Mouse (Mus musculus) limb, embryonic 13.5 days (tissue): ENCODE measurements at regions not wholly inside any gene's neighbourhood (a gene's known extent, or its start where the extent isn't known, plus 50 kb on each side); places are given as distances from the start of the nearest gene placed in this dataset.
A peak's percentile ranks its signal among the peaks of the same experiment; 100 is the strongest.

Source experiments
- ATAC-seq: fragments of 200-750 bp; cut with Nextera tagmentation; 2 replicates; pipeline ENCODE4 v1.8.0; 2017; ENCODE audit warnings: low read depth, moderate number of reproducible peaks, moderate TSS enrichment; ENCODE audit not compliant: low FRiP score
- H3K27ac ChIP-seq: fragments of 300-500 bp; sonication (generic); 2 replicates; pipeline ENCODE4 v1.5.1; 2015; ENCODE audit warnings: inconsistent platforms, mild to moderate bottlenecking, moderate library complexity
- H3K27me3 ChIP-seq: fragments of 300-500 bp; sonication (generic); 2 replicates; pipeline ENCODE4 v1.6.1; 2015; ENCODE audit warnings: mild to moderate bottlenecking, inconsistent platforms
- H3K36me3 ChIP-seq: fragments of 300-500 bp; sonication (generic); 2 replicates; pipeline ENCODE4 v1.6.1; 2015; ENCODE audit warnings: inconsistent platforms, mild to moderate bottlenecking, moderate library complexity
- H3K4me1 ChIP-seq: fragments of 300-500 bp; sonication (generic); 2 replicates; pipeline ENCODE4 v1.6.1; 2015; ENCODE audit warnings: inconsistent platforms
- H3K4me2 ChIP-seq: fragments of 300-500 bp; sonication (generic); replicated peaks from 2 replicates; pipeline ENCODE4 v1.6.1; 2015; ENCODE audit warnings: inconsistent platforms, mild to moderate bottlenecking, moderate library complexity
- H3K4me3 ChIP-seq: fragments of 300-500 bp; sonication (generic); 2 replicates; pipeline ENCODE4 v1.5.1; 2015; ENCODE audit warnings: moderate library complexity, mild to moderate bottlenecking, inconsistent platforms
- H3K9ac ChIP-seq: fragments of 300-500 bp; sonication (generic); 2 replicates; pipeline ENCODE4 v1.6.1; 2015; ENCODE audit warnings: mild to moderate bottlenecking, inconsistent platforms
- H3K9me3 ChIP-seq: fragments of 300-500 bp; sonication (generic); 2 replicates; pipeline ENCODE4 v1.6.1; 2016; ENCODE audit warnings: inconsistent platforms
- WGBS: fragments of 180-500 bp; shearing (Covaris S2); methylation state at CpG from one replicate; pipeline ENCODE4 v1.1.7; 2015; 5-methylcytosine and 5-hydroxymethylcytosine counted together

GRCm38 (mm10) chr16:42808864-42809263 is 66.8 kb upstream of the Zbtb20 start:
- 0 out of 2 replicates have a peak overlapping the region, but pooled peaks have one; percentile 16 for H3K4me2 ChIP-seq
- peaks cover 4% of the 10 kb centered on the region; the same call in 1 of the 2 replicates for H3K4me1 ChIP-seq
- H3K27ac ChIP-seq = no peak overlapping the region
- H3K27me3 ChIP-seq = no peaks in the 10 kb centered on the region
- no peaks in the 10 kb centered on the region for H3K9me3 ChIP-seq
- ATAC-seq = no peak; the same call in 1 of the 2 replicates
- WGBS = 47% methylated on average over 6 of the region's 6 CpGs
- H3K36me3 ChIP-seq = no peaks in the 10 kb centered on the region
- H3K9ac ChIP-seq = no peak overlapping the region
- no peak overlapping the region for H3K4me3 ChIP-seq

DNA sequence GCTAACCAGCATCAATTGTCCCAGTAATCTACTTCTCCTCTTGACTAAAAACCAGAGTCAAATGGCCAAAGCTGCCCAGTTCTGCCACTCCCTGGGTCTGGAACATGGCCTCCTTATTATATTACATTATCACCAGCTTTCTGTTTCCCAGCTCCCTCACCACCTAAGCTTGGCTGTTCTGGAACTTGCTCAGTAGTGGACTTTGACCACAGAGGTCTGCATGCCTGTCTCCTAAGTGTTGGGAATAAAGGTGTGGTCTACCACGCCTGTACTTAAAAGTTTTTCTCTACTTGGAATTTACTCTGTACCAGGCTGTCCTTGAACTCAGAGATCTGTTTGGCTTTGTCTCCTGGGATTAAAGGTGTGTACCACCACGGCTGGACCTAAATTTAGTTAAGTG is 68.1 kb upstream of the Zbtb20 start:
- Histone ChIP-seq H3K4me3 (no peak overlapping the region), H3K9me3 (no peaks in the 10 kb centered on the region), H3K27ac (no peak overlapping the region), H3K36me3 (no peaks in the 10 kb centered on the region), H3K27me3 (no peaks in the 10 kb centered on the region), H3K4me1 (peaks cover 4% of the 10 kb centered on the region; the same call in 1 of the 2 replicates), H3K9ac (no peak overlapping the region), H3K4me2 (no peak overlapping the region)
- ATAC-seq = no peak
- 83% methylated on average over 2 of the region's 2 CpGs for WGBS

DNA sequence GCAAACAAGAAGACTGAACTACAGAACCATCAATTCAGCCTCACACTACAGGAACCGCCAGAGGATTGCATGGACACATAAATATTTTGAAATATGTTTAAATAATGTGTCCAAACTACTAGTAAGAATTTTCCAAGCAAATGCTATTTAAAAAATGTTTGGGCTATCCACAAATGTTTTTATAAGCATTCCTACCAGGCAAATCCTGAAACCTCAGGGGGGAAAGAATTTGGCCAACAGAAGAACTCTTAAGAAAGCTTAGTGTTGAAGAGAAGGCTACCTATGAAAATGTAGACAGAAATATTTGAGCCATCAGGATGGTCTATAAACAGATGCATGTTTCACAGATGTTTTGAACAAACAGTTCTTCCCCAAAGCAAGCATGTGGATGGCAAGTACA is 72.1 kb upstream of the Zbtb20 start:
- no peak overlapping the region for H3K4me2 ChIP-seq
- WGBS = 74% methylated on average over 1 of the region's 1 CpGs
- H3K36me3 ChIP-seq = no peaks in the 10 kb centered on the region
- H3K4me1 ChIP-seq = no peaks in the 10 kb centered on the region
- peaks cover 7% of the 10 kb centered on the region; the same call in 1 of the 2 replicates for H3K9me3 ChIP-seq
- no peak overlapping the region for H3K4me3 ChIP-seq
- H3K9ac ChIP-seq = no peak overlapping the region
- no peak for ATAC-seq
- no peak overlapping the region for H3K27ac ChIP-seq
- H3K27me3 ChIP-seq = no peaks in the 10 kb centered on the region

- Histone ChIP-seq H3K4me1 (no peaks in the 10 kb centered on the region), H3K27ac (no peak overlapping the region), H3K9ac (no peak overlapping the region), H3K27me3 (no peaks in the 10 kb centered on the region), H3K9me3 (no peaks in the 10 kb centered on the region), H3K36me3 (no peaks in the 10 kb centered on the region), H3K4me3 (no peak overlapping the region), H3K4me2 (no peak overlapping the region)
- 33% methylated on average over 2 of the region's 2 CpGs for WGBS
- no peak for ATAC-seq
These were observed 83.1 kb upstream of the Zbtb20 start for GRCm38 (mm10) chr16:42792571-42792970.

- H3K36me3 ChIP-seq = no peaks in the 10 kb centered on the region
- H3K4me1 ChIP-seq = peaks cover 18% of the 10 kb centered on the region; the same call in 1 of the 2 replicates
- 12% methylated on average over 4 of the region's 4 CpGs for whole genome bisulfite sequencing
- H3K27me3 ChIP-seq = no peaks in the 10 kb centered on the region
- ATAC-seq = 0 out of 2 replicates have a peak, but pooled peaks have one; percentile 8
- H3K9ac ChIP-seq = no peak overlapping the region
- no peak overlapping the region for H3K4me2 ChIP-seq
- peaks cover 5% of the 10 kb centered on the region; the same call in 1 of the 2 replicates for H3K9me3 ChIP-seq
- no peak overlapping the region for H3K4me3 ChIP-seq
- H3K27ac ChIP-seq = no peak overlapping the region
These were observed 91.0 kb upstream of the Zbtb20 start for GRCm38 (mm10) chr16:42784712-42785111.

DNA sequence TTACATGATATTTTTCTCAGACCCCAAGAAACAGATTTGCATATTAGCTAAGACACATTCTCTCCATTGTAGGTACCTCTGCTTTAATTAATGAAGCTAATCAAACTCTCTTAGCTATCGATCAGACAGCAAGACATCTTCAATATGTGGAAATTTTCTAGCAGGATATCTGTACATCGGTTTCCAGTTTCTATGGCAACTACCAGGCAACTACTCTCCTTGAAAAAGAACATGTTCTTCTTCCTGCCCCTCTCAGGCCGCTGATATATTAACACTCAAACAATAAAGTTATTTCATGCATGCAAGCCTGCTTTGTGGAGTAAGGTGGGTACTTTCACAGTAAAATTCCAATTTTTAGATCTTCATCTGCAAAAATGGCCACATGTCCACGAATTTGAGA is 91.7 kb upstream of the Zbtb20 start:
- 53% methylated on average over 4 of the region's 4 CpGs for WGBS
- H3K27ac ChIP-seq = no peak overlapping the region

GRCm38 (mm10) chr16:42782091-42782679 is 93.5 kb upstream of the Zbtb20 start:
- Histone ChIP-seq H3K4me1 (peaks cover 18% of the 10 kb centered on the region; the same call in 1 of the 2 replicates), H3K27ac (no peak overlapping the region; the same call in 1 of the 2 replicates), H3K9ac (no peak overlapping the region), H3K4me2 (peak overlapping the region; percentile 28), H3K4me3 (no peak overlapping the region), H3K36me3 (no peaks in the 10 kb centered on the region), H3K9me3 (peaks cover 2% of the 10 kb centered on the region; the same call in 1 of the 2 replicates), H3K27me3 (no peaks in the 10 kb centered on the region)
- ATAC-seq = 0 out of 2 replicates have a peak, but pooled peaks have one; percentile 60
- 8% methylated on average over 5 of the region's 5 CpGs for WGBS

More for the DNA sequence above, 91.7 kb upstream of the Zbtb20 start:
- no peak for ATAC-seq
- Histone ChIP-seq H3K27me3 (no peaks in the 10 kb centered on the region), H3K9me3 (peaks cover 5% of the 10 kb centered on the region; the same call in 1 of the 2 replicates), H3K4me3 (no peak overlapping the region), H3K9ac (no peak overlapping the region), H3K36me3 (no peaks in the 10 kb centered on the region), H3K4me2 (no peak overlapping the region), H3K4me1 (peaks cover 18% of the 10 kb centered on the region; the same call in 1 of the 2 replicates)

- 19% methylated on average over 12 of the region's 12 CpGs for WGBS
- Histone ChIP-seq H3K9ac (no peak overlapping the region), H3K4me3 (no peak overlapping the region), H3K27me3 (no peaks in the 10 kb centered on the region), H3K27ac (no peak overlapping the region; the same call in 1 of the 2 replicates), H3K4me1 (peaks cover 18% of the 10 kb centered on the region; the same call in 1 of the 2 replicates), H3K36me3 (no peaks in the 10 kb centered on the region), H3K9me3 (no peaks in the 10 kb centered on the region), H3K4me2 (peak overlapping the region; percentile 28; the same call in 1 of the 2 replicates)
- ATAC-seq = 0 out of 2 replicates have a peak, but pooled peaks have one; percentile 25
These were observed 94.3 kb upstream of the Zbtb20 start for GRCm38 (mm10) chr16:42781096-42782071.

GRCm38 (mm10) chr16:42779957-42780356 is 95.7 kb upstream of the Zbtb20 start:
- no peaks in the 10 kb centered on the region for H3K36me3 ChIP-seq
- WGBS = 95% methylated on average over 3 of the region's 3 CpGs
- no peak for ATAC-seq
- peaks cover 15% of the 10 kb centered on the region; the same call in 1 of the 2 replicates for H3K4me1 ChIP-seq
- no peak overlapping the region for H3K4me2 ChIP-seq
- H3K27ac ChIP-seq = no peak overlapping the region
- no peak overlapping the region for H3K4me3 ChIP-seq
- H3K27me3 ChIP-seq = no peaks in the 10 kb centered on the region
- H3K9me3 ChIP-seq = no peaks in the 10 kb centered on the region
- H3K9ac ChIP-seq = no peak overlapping the region

- no peaks in the 10 kb centered on the region for H3K27me3 ChIP-seq
- no peaks in the 10 kb centered on the region for H3K4me1 ChIP-seq
- H3K36me3 ChIP-seq = no peaks in the 10 kb centered on the region
- no peaks in the 10 kb centered on the region for H3K9me3 ChIP-seq
- H3K4me3 ChIP-seq = no peak overlapping the region
- WGBS = 80% methylated on average over 2 of the region's 2 CpGs
- no peak overlapping the region for H3K9ac ChIP-seq
- H3K4me2 ChIP-seq = no peak overlapping the region
- ATAC-seq = no peak
- no peak overlapping the region for H3K27ac ChIP-seq
These were observed 103.0 kb upstream of the Zbtb20 start for GRCm38 (mm10) chr16:42772640-42773039.

- Histone ChIP-seq H3K27me3 (no peaks in the 10 kb centered on the region), H3K9me3 (no peaks in the 10 kb centered on the region), H3K36me3 (no peaks in the 10 kb centered on the region), H3K9ac (no peak overlapping the region), H3K4me1 (no peaks in the 10 kb centered on the region), H3K27ac (no peak overlapping the region), H3K4me3 (no peak overlapping the region), H3K4me2 (no peak overlapping the region)
- WGBS = 78% methylated on average over 1 of the region's 1 CpGs
- no peak for ATAC-seq
These were observed 105.5 kb upstream of the Zbtb20 start for GRCm38 (mm10) chr16:42770199-42770598.

- no peak for ATAC-seq
- Histone ChIP-seq H3K4me2 (no peak overlapping the region), H3K9me3 (no peaks in the 10 kb centered on the region), H3K27me3 (no peaks in the 10 kb centered on the region), H3K27ac (no peak overlapping the region), H3K9ac (no peak overlapping the region), H3K4me3 (no peak overlapping the region), H3K4me1 (peaks cover 4% of the 10 kb centered on the region), H3K36me3 (no peaks in the 10 kb centered on the region)
- 81% methylated on average over 5 of the region's 5 CpGs for whole genome bisulfite sequencing
These were observed 127.0 kb upstream of the Zbtb20 start for GRCm38 (mm10) chr16:42748681-42749080.
